Mouse (Mus musculus) embryonic facial prominence, embryonic 15.5 days (tissue): ENCODE measurements around the gene Snd1. TPM values are rescaled to one million over a fixed set of nuclear protein-coding genes. Genes with fewer than 3 reads are reported as not detected.

Source experiments
- ATAC-seq: fragments of 200-750 bp; cut with Nextera tagmentation; 2 replicates; pipeline ENCODE4 v1.8.0; 2017; ENCODE audit warnings: low read depth, moderate TSS enrichment; ENCODE audit not compliant: insufficient number of reproducible peaks, low FRiP score, low TSS enrichment
- H3K27ac ChIP-seq: fragments of 300-500 bp; sonication (generic); replicated peaks from 2 replicates; pipeline ENCODE4 v1.5.1; 2015; ENCODE audit warnings: mild to moderate bottlenecking, inconsistent platforms
- H3K27me3 ChIP-seq: fragments of 300-500 bp; sonication (generic); 2 replicates; pipeline ENCODE4 v1.6.1; 2015; ENCODE audit warnings: inconsistent platforms
- H3K36me3 ChIP-seq: fragments of 300-500 bp; sonication (generic); 2 replicates; pipeline ENCODE4 v1.6.1; 2015; ENCODE audit warnings: mild to moderate bottlenecking, inconsistent platforms
- H3K4me1 ChIP-seq: fragments of 300-500 bp; sonication (generic); 2 replicates; pipeline ENCODE4 v1.6.1; 2015; ENCODE audit warnings: inconsistent platforms
- H3K4me2 ChIP-seq: fragments of 300-500 bp; sonication (generic); replicated peaks from 2 replicates; pipeline ENCODE4 v1.6.1; 2015; ENCODE audit warnings: mild to moderate bottlenecking, inconsistent platforms
- H3K4me3 ChIP-seq: fragments of 300-500 bp; sonication (generic); replicated peaks from 2 replicates; pipeline ENCODE4 v1.5.1; 2015; ENCODE audit warnings: mild to moderate bottlenecking, inconsistent platforms
- H3K9ac ChIP-seq: fragments of 300-500 bp; sonication (generic); 2 replicates; pipeline ENCODE4 v1.6.1; 2015; ENCODE audit warnings: inconsistent platforms
- H3K9me3 ChIP-seq: fragments of 300-500 bp; sonication (generic); replicated peaks from 2 replicates; pipeline ENCODE4 v1.6.1; 2016; ENCODE audit warnings: inconsistent platforms
- WGBS: fragments of 180-500 bp; shearing (Covaris S2); methylation state at CpG from one replicate; pipeline ENCODE4 v1.1.7; 2015; 5-methylcytosine and 5-hydroxymethylcytosine counted together
- polyA plus RNA-seq: library from polyadenylated mRNA; unstranded; fragments of >200 nt; fragmentation: Nextera tagmentation; extraction: Ambion mirVana; gene quantifications from 2 replicates; pipeline ENCODE4 v1.2.1, GENCODE M21; 2015

The Snd1 gene
- polyA plus RNA-seq, 1 experiment from 2014 or later = 112 TPM

DNA sequence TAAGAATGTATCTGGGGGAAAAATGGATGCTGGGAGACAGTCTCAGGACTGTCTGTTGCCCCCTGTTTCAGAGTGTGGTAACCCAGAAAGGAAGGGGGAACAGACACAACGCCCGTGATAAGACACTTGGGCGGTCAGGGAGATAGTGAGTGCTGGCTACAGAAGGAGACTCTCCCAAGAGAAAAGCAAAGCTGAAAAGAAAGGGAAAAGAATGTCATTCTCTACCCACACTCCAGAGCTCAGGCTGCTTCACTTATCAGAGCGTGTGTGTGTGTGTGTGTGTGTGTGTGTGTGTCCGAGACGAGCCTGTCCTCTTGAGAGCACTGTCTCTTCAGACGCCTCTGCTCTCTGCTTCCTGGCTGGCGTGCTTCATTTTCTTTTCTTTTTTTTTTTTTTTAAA is 310.8 kb downstream of the Snd1 start:
- H3K27me3 ChIP-seq = no peaks in the 10 kb centered on the region
- no peak overlapping the region for H3K9ac ChIP-seq
- no peak overlapping the region for H3K4me2 ChIP-seq
- WGBS = 75% methylated on average over 8 of the region's 8 CpGs
- H3K27ac ChIP-seq = no peak overlapping the region
- no peaks in the 10 kb centered on the region for H3K9me3 ChIP-seq
- H3K36me3 ChIP-seq = no peaks in the 10 kb centered on the region
- peaks cover 13% of the 10 kb centered on the region; the same call in 1 of the 2 replicates for H3K4me1 ChIP-seq
- ATAC-seq = no peak
- no peak overlapping the region for H3K4me3 ChIP-seq

DNA sequence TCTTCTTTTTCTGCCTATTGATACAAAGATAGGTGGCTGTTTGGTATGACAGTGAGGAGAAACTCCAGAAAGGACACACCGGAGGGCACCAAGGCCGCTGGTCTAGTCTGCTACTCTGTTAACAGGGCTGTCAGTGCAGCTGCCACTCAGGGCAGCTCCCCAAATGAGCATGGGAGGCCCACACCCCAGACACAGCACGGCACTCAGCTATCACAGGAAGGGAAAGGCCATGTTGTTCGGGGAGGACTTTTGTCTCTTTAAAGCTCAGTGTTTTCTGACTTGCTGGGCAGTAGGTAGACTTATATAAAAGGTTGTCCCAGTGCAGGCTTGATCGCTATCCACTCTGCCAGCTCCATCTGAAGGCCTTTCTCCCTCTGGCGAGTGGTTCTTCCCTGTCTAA is 312.2 kb downstream of the Snd1 start:
- WGBS = 64% methylated on average over 6 of the region's 6 CpGs
- no peak overlapping the region for H3K4me3 ChIP-seq
- H3K9me3 ChIP-seq = no peaks in the 10 kb centered on the region
- no peak overlapping the region for H3K9ac ChIP-seq
- peaks cover 9% of the 10 kb centered on the region; the same call in 1 of the 2 replicates for H3K4me1 ChIP-seq
- H3K36me3 ChIP-seq = no peaks in the 10 kb centered on the region
- no peak for ATAC-seq
- no peak overlapping the region for H3K27ac ChIP-seq
- no peak overlapping the region for H3K4me2 ChIP-seq
- no peaks in the 10 kb centered on the region for H3K27me3 ChIP-seq

DNA sequence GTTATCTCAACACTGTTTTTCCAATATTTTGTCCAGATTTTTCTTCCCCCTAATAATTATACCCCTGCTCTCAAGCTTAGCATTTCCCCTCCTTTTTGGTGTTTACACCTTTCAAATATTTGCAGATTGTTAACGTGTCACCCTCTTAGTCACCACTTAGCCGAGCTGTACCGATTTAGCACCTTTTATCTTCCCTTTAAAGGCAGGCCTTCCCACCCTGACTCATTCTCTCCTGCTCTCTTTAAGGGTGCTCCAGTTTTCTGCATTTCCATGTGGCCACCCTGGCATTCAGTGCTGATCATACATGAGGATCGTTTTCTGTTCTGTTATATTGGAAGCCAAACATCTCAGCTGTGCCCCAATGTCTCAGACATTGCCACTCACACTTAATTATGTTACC is 314.7 kb downstream of the Snd1 start:
- Histone ChIP-seq H3K4me3 (no peak overlapping the region), H3K27me3 (no peaks in the 10 kb centered on the region), H3K4me1 (peaks cover 5% of the 10 kb centered on the region; the same call in 1 of the 2 replicates), H3K9ac (no peak overlapping the region), H3K9me3 (no peaks in the 10 kb centered on the region), H3K27ac (no peak overlapping the region), H3K36me3 (no peaks in the 10 kb centered on the region; the same call in 1 of the 2 replicates), H3K4me2 (no peak overlapping the region)
- ATAC-seq = no peak
- 83% methylated on average over 4 of the region's 4 CpGs for WGBS

DNA sequence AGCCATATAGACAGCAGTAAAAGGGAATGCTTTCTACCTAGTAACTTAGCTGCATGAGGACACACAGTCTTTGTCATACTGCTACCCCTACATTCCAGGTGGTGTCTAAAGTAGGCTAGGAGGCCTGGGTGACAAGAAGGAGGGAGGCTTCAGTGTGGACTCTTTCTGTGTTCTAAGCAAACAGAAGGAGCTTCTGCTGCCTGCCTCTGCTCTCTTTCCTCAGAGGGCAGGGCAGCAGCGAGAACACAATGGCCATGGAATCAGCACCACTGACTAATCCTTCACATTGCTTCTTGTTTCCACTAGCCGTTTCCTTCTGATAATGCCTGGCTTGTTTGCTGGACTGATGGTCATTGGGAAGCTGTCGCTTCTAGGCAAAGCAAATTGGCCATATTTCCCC is 316.2 kb downstream of the Snd1 start:
- Histone ChIP-seq H3K27me3 (no peaks in the 10 kb centered on the region), H3K36me3 (peaks cover 2% of the 10 kb centered on the region), H3K4me2 (no peak overlapping the region), H3K9me3 (no peaks in the 10 kb centered on the region), H3K9ac (no peak overlapping the region), H3K4me1 (0 out of 2 replicates have a peak, but pooled peaks cover 2% of the 10 kb centered on the region), H3K4me3 (no peak overlapping the region), H3K27ac (no peak overlapping the region)
- WGBS = 49% methylated on average over 3 of the region's 3 CpGs
- ATAC-seq = no peak

DNA sequence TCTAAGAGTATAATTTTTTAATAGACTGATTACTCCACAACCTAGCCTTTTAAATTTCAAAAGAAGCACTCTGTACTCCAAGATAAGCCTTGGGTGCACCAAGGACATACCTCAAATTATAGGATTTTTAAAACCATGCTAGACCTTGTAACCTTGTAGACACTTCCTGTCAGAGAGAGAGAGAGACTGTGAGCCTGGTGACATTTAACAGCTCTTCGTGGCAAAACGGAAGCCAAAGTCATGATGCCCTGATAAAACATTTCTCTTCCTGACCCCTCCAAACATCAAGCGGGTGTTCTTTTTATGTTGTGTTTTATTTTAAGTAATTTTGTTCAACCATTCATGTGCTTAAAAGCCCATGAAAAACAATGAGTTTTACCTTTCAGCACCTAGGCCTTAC is 316.9 kb downstream of the Snd1 start:
- 76% methylated on average over 3 of the region's 3 CpGs for WGBS
- H3K4me1 ChIP-seq = 0 out of 2 replicates have a peak, but pooled peaks cover 2% of the 10 kb centered on the region
- no peak overlapping the region for H3K27ac ChIP-seq
- H3K4me2 ChIP-seq = no peak overlapping the region
- H3K36me3 ChIP-seq = peaks cover 9% of the 10 kb centered on the region
- H3K9ac ChIP-seq = no peak overlapping the region
- no peak for ATAC-seq
- no peaks in the 10 kb centered on the region for H3K27me3 ChIP-seq
- H3K9me3 ChIP-seq = no peaks in the 10 kb centered on the region
- H3K4me3 ChIP-seq = no peak overlapping the region

DNA sequence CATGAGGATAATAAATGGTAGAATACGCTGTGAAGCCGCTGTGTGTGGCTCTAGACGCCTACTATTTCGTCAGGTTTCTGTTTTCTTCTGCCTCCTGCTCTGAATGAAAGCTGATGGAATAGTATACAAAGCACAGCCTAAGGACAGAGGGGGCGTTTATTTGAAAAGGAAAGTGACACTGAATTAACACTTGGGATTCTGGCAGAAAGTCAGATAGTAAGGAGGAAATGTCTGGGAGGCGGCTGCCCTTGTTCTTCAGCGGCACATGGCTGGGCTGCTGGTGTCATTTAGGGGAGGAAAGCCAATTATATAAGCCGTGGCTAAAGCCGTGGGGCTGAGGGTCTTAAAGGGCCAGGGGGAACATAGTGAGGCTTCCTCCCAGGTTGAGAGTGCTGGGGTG is 320.4 kb downstream of the Snd1 start:
- Histone ChIP-seq H3K4me3 (no peak overlapping the region), H3K9ac (no peak overlapping the region), H3K27ac (no peak overlapping the region), H3K9me3 (no peaks in the 10 kb centered on the region), H3K4me1 (no peaks in the 10 kb centered on the region), H3K36me3 (peaks cover 11% of the 10 kb centered on the region), H3K27me3 (no peaks in the 10 kb centered on the region), H3K4me2 (no peak overlapping the region)
- no peak for ATAC-seq
- WGBS = 43% methylated on average over 9 of the region's 9 CpGs

DNA sequence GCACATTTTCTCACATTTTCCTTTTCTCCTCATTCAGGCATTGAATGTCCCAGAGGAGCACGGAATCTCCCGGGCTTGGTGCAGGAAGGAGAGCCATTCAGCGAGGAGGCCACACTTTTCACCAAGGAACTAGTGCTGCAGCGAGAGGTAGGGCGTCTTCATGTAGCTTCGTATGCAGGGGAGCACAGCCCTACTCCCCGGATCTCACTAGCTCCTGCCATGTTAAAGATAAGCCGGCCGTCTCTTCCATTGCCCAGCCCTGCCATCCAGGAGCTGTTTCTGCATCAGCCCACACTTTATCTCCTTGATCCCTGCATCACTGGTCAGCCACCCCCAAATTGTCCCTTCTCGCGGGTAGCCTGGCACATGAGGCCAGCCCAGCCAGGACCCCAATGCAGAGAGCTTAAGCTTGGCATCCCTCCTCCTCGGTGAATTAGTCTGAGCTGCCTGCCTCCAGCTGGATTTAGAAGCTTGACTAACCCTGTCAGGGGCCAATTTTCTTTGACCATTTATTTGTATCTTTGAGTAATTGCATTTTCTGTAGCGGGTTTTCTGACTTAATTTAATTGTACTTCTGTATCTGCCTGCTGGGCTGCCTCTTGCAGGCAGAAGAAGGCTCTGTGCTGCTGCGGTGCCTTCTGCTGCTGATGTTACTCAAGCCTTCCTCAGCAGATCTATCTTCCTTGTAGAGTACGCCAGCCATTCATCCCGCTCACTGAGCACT is 321.0 kb downstream of the Snd1 start:
- no peak overlapping the region for H3K4me3 ChIP-seq
- H3K36me3 ChIP-seq = peaks cover 11% of the 10 kb centered on the region
- 87% methylated on average over 16 of the region's 16 CpGs for WGBS
- ATAC-seq = no peak
- H3K4me2 ChIP-seq = no peak overlapping the region
- no peaks in the 10 kb centered on the region for H3K9me3 ChIP-seq
- no peak overlapping the region for H3K27ac ChIP-seq
- H3K9ac ChIP-seq = no peak overlapping the region
- no peaks in the 10 kb centered on the region for H3K4me1 ChIP-seq
- H3K27me3 ChIP-seq = no peaks in the 10 kb centered on the region

DNA sequence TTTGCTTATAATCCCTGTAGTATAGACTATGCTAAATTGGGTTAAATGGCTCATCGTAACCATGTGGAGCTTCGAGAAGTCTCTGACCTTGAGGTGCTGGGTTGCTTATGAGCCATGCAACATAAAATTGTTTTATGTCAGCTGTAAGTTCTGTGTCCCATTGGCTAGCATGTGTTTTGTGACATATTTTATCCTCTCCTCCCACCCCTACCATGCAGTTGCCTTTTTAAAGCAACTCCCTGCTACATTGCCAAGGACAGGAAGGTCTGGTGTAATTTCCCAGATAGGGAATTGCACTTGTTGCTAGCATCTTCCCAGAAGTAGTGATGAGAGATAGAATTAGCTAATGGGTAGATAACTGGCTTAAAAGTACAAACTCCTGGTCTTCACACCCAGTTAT is 324.9 kb downstream of the Snd1 start:
- Histone ChIP-seq H3K4me1 (no peaks in the 10 kb centered on the region), H3K9ac (no peak overlapping the region), H3K27me3 (no peaks in the 10 kb centered on the region), H3K36me3 (peaks cover 11% of the 10 kb centered on the region), H3K27ac (no peak overlapping the region), H3K4me3 (no peak overlapping the region), H3K9me3 (no peaks in the 10 kb centered on the region), H3K4me2 (no peak overlapping the region)
- ATAC-seq = no peak
- 80% methylated on average over 2 of the region's 2 CpGs for WGBS

DNA sequence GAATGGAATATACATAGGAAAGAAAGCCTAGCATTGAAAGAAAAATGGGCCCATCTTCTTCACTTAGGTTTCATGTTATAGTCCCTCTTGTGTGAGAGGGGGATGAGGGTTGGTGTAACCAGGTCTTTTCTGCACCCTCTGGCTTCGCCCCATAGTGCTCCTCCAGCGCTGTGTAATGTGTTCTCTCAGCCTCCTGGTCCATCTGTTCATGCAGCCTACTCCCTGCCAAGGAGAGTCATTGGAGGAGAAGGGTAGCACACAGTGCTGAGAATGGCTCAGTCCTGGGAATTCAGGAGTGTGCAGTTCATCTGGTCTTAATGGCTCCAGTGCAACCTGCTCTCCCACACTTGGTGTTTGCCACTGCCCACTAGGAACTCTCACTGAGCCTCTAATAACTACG is 326.0 kb downstream of the Snd1 start:
- no peaks in the 10 kb centered on the region for H3K27me3 ChIP-seq
- no peak overlapping the region for H3K4me2 ChIP-seq
- no peak overlapping the region for H3K9ac ChIP-seq
- no peak overlapping the region for H3K4me3 ChIP-seq
- no peaks in the 10 kb centered on the region for H3K4me1 ChIP-seq
- WGBS = 95% methylated on average over 3 of the region's 3 CpGs
- ATAC-seq = no peak
- H3K9me3 ChIP-seq = no peaks in the 10 kb centered on the region
- H3K27ac ChIP-seq = no peak overlapping the region
- H3K36me3 ChIP-seq = peaks cover 11% of the 10 kb centered on the region

DNA sequence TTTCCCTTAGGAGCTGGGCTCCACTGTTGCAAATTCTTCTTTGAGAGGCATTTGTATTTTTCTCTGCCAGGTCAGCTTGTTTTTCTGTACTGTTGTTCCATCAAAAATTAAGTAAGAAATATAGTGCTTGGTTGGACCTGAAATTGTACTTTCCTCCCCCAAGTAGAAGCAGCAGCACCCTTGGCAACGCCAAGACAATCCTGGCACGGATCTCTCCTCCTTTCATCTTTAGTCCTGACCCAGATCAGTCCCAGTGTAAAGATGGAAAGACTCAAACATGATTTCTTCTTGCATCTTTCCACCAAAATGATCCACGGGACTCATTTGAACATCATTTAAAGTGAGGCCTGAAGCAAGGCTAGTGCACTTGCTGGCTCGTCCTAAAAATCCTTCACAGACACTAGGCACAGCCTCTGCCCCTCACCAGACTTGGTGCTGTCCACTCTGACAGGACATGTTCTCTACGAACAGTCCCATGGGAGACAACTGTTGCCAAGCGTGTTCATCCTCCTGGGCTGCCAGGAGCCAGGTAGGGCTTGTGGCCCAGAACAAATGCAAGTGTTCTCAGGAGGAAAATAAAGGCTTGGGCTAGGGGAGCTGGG is 328.8 kb downstream of the Snd1 start:
- Histone ChIP-seq H3K36me3 (no peaks in the 10 kb centered on the region), H3K4me2 (no peak overlapping the region), H3K4me3 (no peak overlapping the region), H3K4me1 (no peaks in the 10 kb centered on the region), H3K9me3 (no peaks in the 10 kb centered on the region), H3K9ac (no peak overlapping the region), H3K27me3 (no peaks in the 10 kb centered on the region), H3K27ac (no peak overlapping the region)
- no peak for ATAC-seq
- 87% methylated on average over 6 of the region's 6 CpGs for WGBS

DNA sequence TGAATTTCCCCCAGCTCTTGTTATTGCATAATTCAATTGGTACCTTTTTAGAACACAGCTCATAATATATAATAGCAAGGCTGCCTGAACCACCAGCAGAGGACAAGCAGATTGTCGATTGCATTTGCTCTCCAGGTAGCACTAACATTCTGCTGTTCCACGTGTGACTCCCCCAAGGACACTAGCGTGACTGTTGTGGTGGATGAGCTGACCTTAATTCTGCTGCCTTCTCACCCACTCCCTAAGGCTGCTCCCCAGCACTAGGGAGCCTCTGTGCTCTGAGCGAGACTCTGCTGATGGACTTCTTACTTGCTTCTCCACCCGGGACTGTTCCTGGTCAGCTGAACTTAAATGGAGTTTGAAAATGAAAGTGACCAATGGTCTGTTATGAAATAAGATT is 329.8 kb downstream of the Snd1 start:
- H3K36me3 ChIP-seq = no peaks in the 10 kb centered on the region
- no peak for ATAC-seq
- no peak overlapping the region for H3K9ac ChIP-seq

DNA sequence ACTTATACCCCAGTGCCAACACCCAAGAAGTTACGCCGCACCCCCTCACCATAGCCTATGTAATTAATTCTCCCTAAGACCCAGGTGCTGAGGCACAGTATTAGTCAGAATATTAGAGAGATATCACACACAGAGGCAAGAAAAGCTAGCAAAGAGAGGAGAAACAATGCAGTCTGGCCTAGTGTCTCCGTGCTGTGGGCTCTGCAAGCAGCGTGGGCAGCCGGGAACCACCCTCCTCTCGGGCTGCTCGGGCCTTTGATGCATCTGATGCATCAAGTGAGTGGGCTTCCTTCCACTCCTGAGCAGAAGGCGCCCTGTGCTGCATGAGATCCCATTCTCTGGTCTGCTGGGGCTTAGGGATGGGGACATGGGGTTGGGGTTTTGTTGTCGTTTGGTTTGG is 338.1 kb downstream of the Snd1 start:
- Histone ChIP-seq H3K27me3 (no peaks in the 10 kb centered on the region), H3K4me3 (no peak overlapping the region), H3K9me3 (no peaks in the 10 kb centered on the region), H3K36me3 (no peaks in the 10 kb centered on the region), H3K4me2 (no peak overlapping the region), H3K27ac (no peak overlapping the region), H3K9ac (no peak overlapping the region), H3K4me1 (no peaks in the 10 kb centered on the region)
- 89% methylated on average over 9 of the region's 9 CpGs for whole genome bisulfite sequencing
- ATAC-seq = no peak

More for the DNA sequence above, 329.8 kb downstream of the Snd1 start:
- no peak overlapping the region for H3K4me3 ChIP-seq
- no peaks in the 10 kb centered on the region for H3K4me1 ChIP-seq
- no peaks in the 10 kb centered on the region for H3K9me3 ChIP-seq
- 91% methylated on average over 5 of the region's 5 CpGs for WGBS
- H3K4me2 ChIP-seq = no peak overlapping the region
- H3K27me3 ChIP-seq = no peaks in the 10 kb centered on the region
- no peak overlapping the region for H3K27ac ChIP-seq
